Mouse (Mus musculus): ENCODE results near the gene Rbks.

DNA sequence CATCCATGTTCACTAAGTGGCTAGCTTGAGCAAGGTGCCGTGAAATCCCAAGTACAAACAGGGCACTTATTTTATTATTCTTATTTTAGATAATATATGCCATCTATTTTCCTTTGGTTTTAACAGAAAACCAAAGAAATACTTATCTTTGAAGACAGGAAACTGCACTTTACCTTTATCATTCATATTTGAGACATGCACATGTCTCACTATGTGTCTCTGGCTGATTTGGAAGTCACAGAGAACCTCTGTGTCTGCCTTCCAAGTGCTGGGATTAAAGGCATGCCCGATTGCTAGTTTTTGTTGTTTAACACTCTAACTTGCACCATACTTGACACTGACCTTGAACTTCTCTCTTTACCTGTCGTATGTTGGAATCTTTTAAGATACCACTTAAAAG lies 9.5 kb downstream of the Rbks start:
- TF ChIP-seq POLR2AphosphoS2 (IDR thresholded peaks at IDR 0.05; ENCODE audit: insufficient read length, low read depth) (no peak), MAX (IDR thresholded peaks at IDR 0.05; ENCODE audit: low read depth) (no peak), USF1 (IDR thresholded peaks at IDR 0.05; ENCODE audit: low read depth) (no peak), POLR2A (IDR thresholded peaks at IDR 0.05; ENCODE audit: insufficient read length, low read depth) (no peak), TCF3 (IDR thresholded peaks at IDR 0.05; ENCODE audit: insufficient read length, low read depth) (no peak)

All from myocyte (in vitro differentiated cells).